Mouse (Mus musculus) CD4-positive helper T cell, adult 2 months (primary cell): ENCODE data around the gene Treml4.

Experiments
- DNase-seq: peaks from one replicate; pipeline ENCODE4 v3.0.0-alpha.2; 2012; ENCODE audit warnings: low read depth, missing footprints, low spot score

Gene Treml4

GRCm38 (mm10) chr17:48263741-48264362 is at the start of gene Treml4:
TSS of gene Treml4 (plus strand) at chr17:48264295.
- no peak for DNase-seq

DNA sequence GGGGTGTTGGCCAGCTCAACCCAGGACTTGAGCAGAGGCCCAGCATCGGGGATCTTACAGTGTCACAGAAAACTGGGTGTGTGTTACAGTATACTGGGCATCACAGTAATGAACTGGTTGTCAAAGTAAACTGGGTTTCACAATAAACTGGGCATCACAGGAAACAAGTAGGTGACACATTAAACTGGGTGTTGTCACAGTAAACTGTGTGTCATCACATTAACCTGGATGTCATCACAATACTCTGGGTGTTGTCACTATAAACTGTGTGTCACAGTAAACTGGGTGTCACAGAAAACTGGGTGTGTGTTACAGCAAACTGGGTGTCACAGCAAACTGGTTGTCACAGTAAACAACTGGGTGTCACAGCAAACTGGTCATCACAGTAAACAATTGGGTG is 48.7 kb upstream of the Treml4 start:
- no peak for DNase-seq

DNA sequence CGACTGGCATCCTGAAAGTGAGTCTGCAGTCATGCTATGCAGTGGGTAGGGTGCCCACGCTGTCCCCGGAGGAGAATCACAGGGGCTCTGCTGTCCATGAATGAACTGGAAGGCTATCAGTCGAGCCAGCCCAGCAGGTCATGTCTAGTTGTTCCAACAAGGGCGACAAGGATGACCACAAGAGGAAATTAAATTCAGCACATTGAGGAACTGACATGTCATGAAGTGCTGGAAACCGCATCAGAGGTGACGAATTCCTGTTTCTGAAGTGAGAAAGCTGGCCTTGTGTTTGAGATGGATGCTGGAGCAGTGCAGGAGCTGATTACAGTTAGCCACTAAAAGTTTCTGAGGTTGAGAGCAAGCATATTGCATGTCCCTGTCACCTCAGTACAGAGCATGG is 33.4 kb upstream of the Treml4 start:
- no peak for DNase-seq

GRCm38 (mm10) chr17:48232518-48232917 is 31.6 kb upstream of the Treml4 start, which contains the start of gene Trem1:
TSS of gene Trem1 (plus strand) at chr17:48232768.
- DNase-seq, result no peak

GRCm38 (mm10) chr17:48233789-48234188 is 30.3 kb upstream of the Treml4 start:
- DNase-seq, result no peak

DNA sequence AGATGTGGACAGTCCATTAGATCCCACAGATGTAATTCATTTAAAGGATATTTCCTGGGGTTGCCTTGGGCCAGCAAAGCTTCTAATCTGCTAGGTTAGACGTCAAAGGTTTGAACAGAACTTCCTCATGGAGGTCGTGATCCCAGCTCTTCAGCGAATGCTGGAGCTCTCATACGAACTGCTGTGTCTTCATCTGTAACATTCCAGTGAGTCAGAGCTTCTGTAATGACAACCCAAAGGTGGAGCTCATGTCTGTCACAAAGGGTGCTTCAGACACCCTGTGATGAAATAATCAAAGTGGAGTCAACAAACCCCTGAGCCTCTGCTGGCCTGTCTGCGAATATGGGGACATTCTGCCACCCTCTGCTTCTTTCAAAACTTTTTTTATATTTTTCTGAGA is 29.5 kb upstream of the Treml4 start:
- DNase-seq, result no peak

GRCm38 (mm10) chr17:48235773-48236370 is 28.2 kb upstream of the Treml4 start:
- DNase-seq, result no peak

DNA sequence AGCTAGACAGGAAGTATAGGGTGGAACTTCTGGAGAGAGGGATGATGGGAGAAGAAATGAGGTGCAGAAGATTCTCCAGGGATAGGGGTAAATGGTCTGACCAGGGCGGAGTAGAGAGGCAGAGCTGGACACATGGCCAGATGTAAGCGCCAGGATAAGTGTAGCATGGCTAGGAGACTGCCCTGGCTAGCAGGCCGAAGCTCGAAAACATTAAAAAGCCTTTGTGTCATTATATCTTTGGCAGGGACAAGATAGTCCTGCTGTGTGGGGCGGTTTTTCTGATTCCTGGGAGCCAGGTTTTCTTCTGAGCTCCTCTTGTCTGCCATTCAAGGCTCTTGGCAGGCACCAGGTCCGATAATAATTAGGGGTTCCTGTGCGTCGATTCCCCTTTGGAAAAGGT is 26.5 kb upstream of the Treml4 start:
- DNase-seq, result no peak

GRCm38 (mm10) chr17:48247221-48247928 is 16.7 kb upstream of the Treml4 start, which contains the start of gene Trem3:
TSS of gene Trem3 (plus strand) at chr17:48247777.
- no peak for DNase-seq

- DNase-seq, result no peak
These were observed 15.1 kb upstream of the Treml4 start for GRCm38 (mm10) chr17:48249039-48249438.

DNA sequence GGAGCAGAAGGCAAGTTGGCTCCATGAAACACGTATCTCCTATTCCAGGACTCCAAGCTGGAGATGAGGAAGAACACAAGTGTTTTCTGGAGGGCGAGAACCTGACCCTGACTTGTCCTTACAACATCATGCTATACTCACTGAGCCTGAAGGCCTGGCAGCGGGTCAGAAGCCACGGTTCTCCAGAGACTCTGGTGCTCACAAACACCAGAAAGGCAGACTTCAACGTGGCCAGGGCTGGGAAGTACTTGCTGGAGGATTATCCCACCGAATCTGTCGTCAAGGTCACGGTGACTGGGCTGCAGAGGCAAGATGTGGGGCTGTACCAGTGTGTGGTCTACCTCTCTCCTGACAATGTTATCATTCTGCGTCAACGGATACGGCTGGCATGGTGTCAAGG is 14.6 kb upstream of the Treml4 start:
- DNase-seq, result no peak

DNA sequence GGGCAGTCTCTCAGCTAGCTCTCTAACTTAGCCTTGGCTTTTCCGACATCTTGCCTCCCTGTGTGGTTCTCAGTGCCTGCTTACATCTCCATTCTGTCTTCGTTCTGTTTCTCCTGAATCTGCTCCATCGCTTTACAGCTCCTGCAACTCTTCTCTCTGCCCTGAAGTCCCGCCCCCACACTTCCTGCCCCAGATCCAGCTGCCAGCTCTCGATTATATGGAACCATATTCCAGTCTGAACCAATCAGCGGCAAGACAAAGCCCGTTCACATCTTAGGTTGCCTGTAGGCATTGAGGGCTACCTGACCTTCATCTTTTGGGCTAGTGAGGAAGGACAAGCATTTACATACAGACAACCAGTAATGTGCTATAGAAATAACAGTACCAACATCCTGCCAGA is 13.5 kb upstream of the Treml4 start:
- DNase-seq, result no peak

DNA sequence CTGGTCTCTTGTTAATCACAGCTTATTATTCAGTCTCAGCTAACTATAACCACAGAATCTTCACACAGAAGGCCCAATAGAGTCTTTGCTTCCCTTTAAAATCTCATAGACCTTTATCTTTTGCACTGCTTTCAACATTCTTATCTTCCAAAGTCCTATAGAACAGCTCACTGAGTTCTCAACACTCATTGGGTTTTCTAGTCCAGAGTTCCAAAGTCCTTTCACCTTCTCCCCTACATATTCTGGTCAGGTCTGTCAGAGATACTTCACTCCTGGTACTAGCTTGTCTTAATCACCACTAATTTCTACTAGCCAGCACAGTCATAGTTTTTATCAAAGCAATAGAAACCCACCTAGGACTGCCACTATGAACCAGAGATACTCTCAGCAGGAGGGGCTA is 7.5 kb upstream of the Treml4 start:
- DNase-seq, result no peak

DNA sequence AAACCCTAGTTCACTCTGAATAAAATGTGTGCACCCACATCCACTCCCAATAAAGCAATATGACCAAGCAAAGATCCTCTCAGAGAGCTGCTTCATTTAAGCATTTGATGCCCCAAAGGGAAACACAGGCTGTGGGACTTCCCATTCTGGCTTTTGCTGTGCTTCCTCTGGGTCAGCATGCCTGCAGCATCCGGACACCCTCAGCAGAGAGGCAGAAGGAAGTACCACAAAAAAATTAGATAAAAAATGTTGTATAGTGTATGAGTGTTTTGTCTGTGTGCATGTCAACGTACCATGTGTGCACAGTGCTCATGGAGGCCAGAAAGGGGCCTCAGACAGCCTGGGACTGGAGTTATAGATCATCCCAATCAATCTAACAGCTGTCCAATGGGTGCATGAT is 2.2 kb upstream of the Treml4 start:
- no peak for DNase-seq

DNA sequence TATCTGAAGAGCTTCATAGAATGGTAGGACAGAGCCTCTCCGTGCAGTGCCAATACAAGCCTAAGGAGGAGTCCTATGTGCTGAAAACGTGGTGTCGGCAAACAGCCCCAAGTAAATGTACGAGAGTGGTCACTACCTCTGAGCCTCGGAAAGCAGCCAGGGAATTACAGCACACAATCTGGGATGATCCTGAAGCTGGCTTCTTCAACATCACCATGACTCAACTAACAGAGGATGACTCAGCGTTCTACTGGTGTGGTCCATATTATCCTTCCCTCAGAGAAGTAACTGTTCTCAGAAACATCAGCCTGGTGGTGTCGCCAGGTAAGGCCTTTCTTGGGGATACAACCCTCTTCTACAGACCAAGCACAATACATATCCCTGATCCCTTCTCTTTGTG is 567 bp downstream of the Treml4 start:
- DNase-seq, result no peak

GRCm38 (mm10) chr17:48266138-48266537 is 2.0 kb downstream of the Treml4 start:
- DNase-seq, result no peak

DNA sequence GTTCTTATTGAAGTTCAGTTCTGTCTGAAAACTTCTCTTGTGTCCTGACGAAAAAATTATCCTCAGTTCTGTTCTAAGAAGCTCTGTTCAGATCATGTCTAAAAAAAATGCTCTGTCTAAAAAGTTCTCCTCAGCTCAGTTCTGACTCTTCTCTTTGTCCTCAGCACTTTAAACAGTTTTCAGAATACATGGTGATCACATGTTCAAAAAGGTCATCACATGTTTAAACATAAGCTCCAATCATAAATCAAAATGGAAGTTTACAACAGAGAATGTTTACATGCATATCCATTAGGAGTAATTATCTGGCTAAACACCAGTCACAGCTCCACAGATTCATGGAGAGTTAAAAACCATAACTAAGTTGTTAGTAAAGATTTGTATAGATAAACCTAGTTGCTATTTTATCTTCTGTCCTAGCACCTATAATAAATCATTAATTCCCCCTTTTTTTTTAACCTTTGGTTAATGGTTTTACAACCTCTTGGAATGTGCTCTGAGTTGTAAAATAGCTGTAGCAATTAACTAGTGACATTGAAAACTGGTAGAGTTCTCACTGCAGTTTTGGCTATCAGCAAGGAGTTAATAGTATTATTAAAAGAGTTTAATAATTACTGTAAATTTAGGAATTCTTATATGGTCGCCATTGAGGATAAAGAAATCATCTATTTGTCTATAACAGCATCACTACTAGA is 2.7 kb downstream of the Treml4 start:
- DNase-seq, result no peak

DNA sequence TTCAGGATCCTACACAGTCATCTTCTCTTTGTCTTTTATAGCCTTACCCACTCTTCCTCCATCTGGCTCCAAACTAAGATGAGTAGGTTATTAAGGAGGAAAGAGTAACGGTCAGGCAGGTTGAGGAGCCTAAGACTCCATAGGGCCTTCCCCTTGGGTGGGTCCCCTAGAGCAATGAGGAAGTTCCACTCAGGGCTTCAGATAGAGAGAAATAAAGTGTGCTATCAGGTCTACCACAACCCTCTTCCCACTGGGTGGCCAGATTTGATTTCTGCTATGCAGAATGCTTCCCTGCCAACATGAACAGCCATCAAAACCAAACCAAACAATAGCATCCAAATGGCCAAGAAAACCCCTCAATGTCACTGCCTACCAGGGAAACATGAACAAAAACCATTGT is 3.5 kb downstream of the Treml4 start:
- no peak for DNase-seq

- DNase-seq, result no peak
These were observed 4.2 kb downstream of the Treml4 start for GRCm38 (mm10) chr17:48268276-48268675.

GRCm38 (mm10) chr17:48269833-48270232 is 5.7 kb downstream of the Treml4 start:
- DNase-seq, result no peak

DNA sequence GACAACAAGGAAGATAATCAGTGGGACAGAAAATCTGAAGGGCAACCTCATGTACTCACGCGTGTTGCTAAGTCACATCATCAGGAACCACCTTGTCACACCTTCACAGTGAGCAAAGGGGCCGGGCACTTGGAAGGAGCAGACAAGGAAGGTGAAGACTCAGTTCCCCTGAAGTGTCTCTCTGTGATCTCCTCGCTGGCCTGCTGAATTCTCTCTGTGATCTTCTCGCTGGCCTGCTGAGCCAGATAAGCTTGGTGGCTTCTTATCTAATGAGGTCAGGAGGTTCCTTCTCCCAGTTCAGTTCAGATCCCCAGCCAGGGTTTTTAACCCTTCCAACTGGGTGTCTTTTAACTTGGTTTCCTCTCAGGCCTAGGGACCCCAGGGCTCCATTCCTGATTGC is 8.1 kb downstream of the Treml4 start:
- no peak for DNase-seq

DNA sequence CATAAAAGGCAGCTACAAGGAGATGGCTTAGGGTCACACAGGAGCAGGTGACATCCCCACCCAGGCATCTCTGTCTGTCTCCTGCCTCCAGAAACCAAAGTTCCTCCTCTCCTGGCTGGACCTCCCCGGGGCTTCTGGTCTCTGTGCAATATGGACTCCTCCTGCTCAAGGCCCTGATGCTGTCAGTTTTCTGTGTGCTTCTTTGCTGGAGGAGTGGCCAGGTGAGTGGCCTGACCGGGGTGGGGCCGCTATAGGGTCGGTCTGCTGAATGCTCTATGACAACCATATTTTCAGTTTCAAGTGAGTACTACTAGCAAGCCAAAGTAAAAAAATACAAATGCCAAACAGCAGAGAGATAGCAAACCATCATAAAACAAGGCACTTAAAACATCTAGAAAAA is 8.5 kb downstream of the Treml4 start:
- DNase-seq, result no peak
